Mouse (Mus musculus): Measurements from ENCODE around the gene Bloc1s3. TPM values are rescaled to one million over a fixed set of nuclear protein-coding genes. Genes with fewer than 3 reads are reported as not detected.

Gene Bloc1s3
- polyA plus RNA-seq (2012; ENCODE audit: insufficient read depth, insufficient read length, missing spikeins): 9.7 and 11.0 TPM in 2 replicates

GRCm38 (mm10) chr7:19508150-19508923 lies at the start of gene Bloc1s3, which contains the start of gene Trappc6a:
TSS of gene Bloc1s3 (minus strand) at chr7:19508367.
TSS of gene Trappc6a (plus strand) at chr7:19508395.
- Histone ChIP-seq H3K4me3 (ENCODE audit: insufficient read depth, low read length) (peak within 1 kb of the TSS; percentile 75), H3K4me1 (ENCODE audit: control insufficient read depth, insufficient read depth, low read length) (peaks cover 3% of the 10 kb centered on the region; the same call in 1 of the 2 replicates)

GRCm38 (mm10) chr7:19557086-19557485 lies 48.9 kb upstream of the Bloc1s3 start:
- Histone ChIP-seq H3K27ac (ENCODE audit: insufficient read depth, low read depth, low read length) (no peak overlapping the region), H3K4me3 (ENCODE audit: insufficient read depth, low read length) (no peak overlapping the region), H3K4me1 (ENCODE audit: control insufficient read depth, insufficient read depth, low read length) (peaks cover 56% of the 10 kb centered on the region)
- TF ChIP-seq CTCF (IDR thresholded peaks at IDR 0.05; ENCODE audit: low read depth, low read length) (no peak), POLR2A (IDR thresholded peaks at IDR 0.05; ENCODE audit: borderline replicate concordance, low read depth, low read length) (no peak)

More at GRCm38 (mm10) chr7:19508150-19508923, at the start of gene Bloc1s3, which contains the start of gene Trappc6a:
- TF ChIP-seq POLR2A (IDR thresholded peaks at IDR 0.05; ENCODE audit: borderline replicate concordance, low read depth, low read length) (no peak), CTCF (IDR thresholded peaks at IDR 0.05; ENCODE audit: low read depth, low read length) (no peak)
- H3K27ac ChIP-seq (ENCODE audit: insufficient read depth, low read depth, low read length): peak within 1 kb of the TSS; percentile 91

GRCm38 (mm10) chr7:19554168-19554567 lies 46.0 kb upstream of the Bloc1s3 start:
- Histone ChIP-seq H3K27ac (ENCODE audit: insufficient read depth, low read depth, low read length) (peak overlapping the region; percentile 26; the same call in 1 of the 2 replicates), H3K4me1 (ENCODE audit: control insufficient read depth, insufficient read depth, low read length) (peaks cover 52% of the 10 kb centered on the region), H3K4me3 (ENCODE audit: insufficient read depth, low read length) (no peak overlapping the region)
- no peak for TF ChIP-seq CTCF (IDR thresholded peaks at IDR 0.05; ENCODE audit: low read depth, low read length)

GRCm38 (mm10) chr7:19552443-19552842 lies 44.3 kb upstream of the Bloc1s3 start:
- TF ChIP-seq POLR2A (IDR thresholded peaks at IDR 0.05; ENCODE audit: borderline replicate concordance, low read depth, low read length) (no peak), CTCF (IDR thresholded peaks at IDR 0.05; ENCODE audit: low read depth, low read length) (no peak)
- peaks cover 34% of the 10 kb centered on the region for H3K4me1 ChIP-seq (ENCODE audit: control insufficient read depth, insufficient read depth, low read length)
- H3K4me3 ChIP-seq (ENCODE audit: insufficient read depth, low read length): no peak overlapping the region
- H3K27ac ChIP-seq (ENCODE audit: insufficient read depth, low read depth, low read length): no peak overlapping the region

- no peak for TF ChIP-seq POLR2A (IDR thresholded peaks at IDR 0.05; ENCODE audit: borderline replicate concordance, low read depth, low read length)
- no peak for TF ChIP-seq CTCF (IDR thresholded peaks at IDR 0.05; ENCODE audit: low read depth, low read length)
- Histone ChIP-seq H3K27ac (ENCODE audit: insufficient read depth, low read depth, low read length) (no peak overlapping the region), H3K4me3 (ENCODE audit: insufficient read depth, low read length) (no peak overlapping the region), H3K4me1 (ENCODE audit: control insufficient read depth, insufficient read depth, low read length) (peaks cover 29% of the 10 kb centered on the region)
These were observed 43.5 kb upstream of the Bloc1s3 start for GRCm38 (mm10) chr7:19551634-19552033.

- no peak for TF ChIP-seq CTCF (IDR thresholded peaks at IDR 0.05; ENCODE audit: low read depth, low read length)
- no peak for TF ChIP-seq POLR2A (IDR thresholded peaks at IDR 0.05; ENCODE audit: borderline replicate concordance, low read depth, low read length)
- Histone ChIP-seq H3K4me3 (ENCODE audit: insufficient read depth, low read length) (no peak overlapping the region), H3K27ac (ENCODE audit: insufficient read depth, low read depth, low read length) (no peak overlapping the region), H3K4me1 (ENCODE audit: control insufficient read depth, insufficient read depth, low read length) (peaks cover 22% of the 10 kb centered on the region)
These were observed 41.2 kb upstream of the Bloc1s3 start for GRCm38 (mm10) chr7:19549394-19549793.

- Histone ChIP-seq H3K4me1 (ENCODE audit: control insufficient read depth, insufficient read depth, low read length) (peaks cover 9% of the 10 kb centered on the region), H3K27ac (ENCODE audit: insufficient read depth, low read depth, low read length) (no peak overlapping the region), H3K4me3 (ENCODE audit: insufficient read depth, low read length) (no peak overlapping the region)
- TF ChIP-seq POLR2A (IDR thresholded peaks at IDR 0.05; ENCODE audit: borderline replicate concordance, low read depth, low read length) (no peak), CTCF (IDR thresholded peaks at IDR 0.05; ENCODE audit: low read depth, low read length) (no peak)
These were observed 39.3 kb upstream of the Bloc1s3 start for GRCm38 (mm10) chr7:19547344-19547969.

GRCm38 (mm10) chr7:19546007-19546406 lies 37.8 kb upstream of the Bloc1s3 start:
- no peak for TF ChIP-seq CTCF (IDR thresholded peaks at IDR 0.05; ENCODE audit: low read depth, low read length)
- Histone ChIP-seq H3K4me3 (ENCODE audit: insufficient read depth, low read length) (no peak overlapping the region), H3K27ac (ENCODE audit: insufficient read depth, low read depth, low read length) (no peak overlapping the region), H3K4me1 (ENCODE audit: control insufficient read depth, insufficient read depth, low read length) (no peaks in the 10 kb centered on the region)

- no peak overlapping the region for H3K27ac ChIP-seq (ENCODE audit: insufficient read depth, low read depth, low read length)
- no peak for TF ChIP-seq POLR2A (IDR thresholded peaks at IDR 0.05; ENCODE audit: borderline replicate concordance, low read depth, low read length)
- TF ChIP-seq CTCF (IDR thresholded peaks at IDR 0.05; ENCODE audit: low read depth, low read length): peak; percentile 26; the same call in 1 of the 2 replicates
- H3K4me1 ChIP-seq (ENCODE audit: control insufficient read depth, insufficient read depth, low read length): no peaks in the 10 kb centered on the region
- H3K4me3 ChIP-seq (ENCODE audit: insufficient read depth, low read length): no peak overlapping the region
These were observed 35.4 kb upstream of the Bloc1s3 start for GRCm38 (mm10) chr7:19543584-19543983.

- Histone ChIP-seq H3K27ac (ENCODE audit: insufficient read depth, low read depth, low read length) (no peak overlapping the region), H3K4me3 (ENCODE audit: insufficient read depth, low read length) (no peak overlapping the region), H3K4me1 (ENCODE audit: control insufficient read depth, insufficient read depth, low read length) (no peaks in the 10 kb centered on the region)
- TF ChIP-seq POLR2A (IDR thresholded peaks at IDR 0.05; ENCODE audit: borderline replicate concordance, low read depth, low read length) (no peak), CTCF (IDR thresholded peaks at IDR 0.05; ENCODE audit: low read depth, low read length) (no peak)
These were observed 34.1 kb upstream of the Bloc1s3 start for GRCm38 (mm10) chr7:19542155-19542691.

All from bone marrow macrophage, adult 2 months (primary cell).